Mouse (Mus musculus) left cerebral cortex, postnatal 10 days (tissue): ENCODE results near the gene Cib2. TPM values are rescaled to one million over a fixed set of nuclear protein-coding genes. Genes with fewer than 3 reads are reported as not detected.
A peak's percentile ranks its signal among the peaks of the same experiment; 100 is the strongest.

Experiments
- DNase-seq, 2 experiments: peaks; one replicate each; pipeline ENCODE4 v3.0.0; 2021 to 2022; ENCODE audit warnings: low spot score in 2 of 2, mixed read lengths in 1 of 2; ENCODE audit errors: extremely low spot score in 1 of 2
- intact Hi-C: fragments of 180-260 bp; cut with DNase I; formaldehyde crosslinking; loops from one replicate; pipeline ENCODE4 v1.15.1; 2025
- total RNA-seq, 2 experiments: library from RNA; stranded (reverse); gene quantifications; 2 replicates each; pipeline ENCODE4 v1.2.3; 2021

Gene Cib2
- total RNA-seq, 2 experiments from 2014 or later = 32.8 to 33.9 TPM

GRCm38 (mm10) chr9:54502873-54503272, 57.1 kb downstream of the Cib2 start:
- DNase-seq = no peak
- intact Hi-C loops = no loop called here

- intact Hi-C loops = no loop called here
- no peak for DNase-seq
Measured at GRCm38 (mm10) chr9:54502111-54502495, 57.9 kb downstream of the Cib2 start.

GRCm38 (mm10) chr9:54501453-54502110, 58.4 kb downstream of the Cib2 start, which contains the start of gene Dmxl2:
Dmxl2 (minus strand) TSS chr9:54501626.
- intact Hi-C loops = no loop called here
- DNase-seq = peak; percentile 83 to 96

GRCm38 (mm10) chr9:54500832-54501452, 59.1 kb downstream of the Cib2 start:
- intact Hi-C loops = no loop called here
- DNase-seq = peak in 1 of 2 experiments; percentile 16

GRCm38 (mm10) chr9:54499791-54500190, 60.2 kb downstream of the Cib2 start:
- DNase-seq = no peak
- intact Hi-C loops = no loop called here

- intact Hi-C loops = no loop called here
- no peak for DNase-seq
Measured at GRCm38 (mm10) chr9:54499291-54499690, 60.7 kb downstream of the Cib2 start.

Other genes with a start within 250 kb of the Cib2 start
- 100 to 1,000 TPM; 194 to 204 TPM for gene Dmxl2, start 58.6 kb downstream of the Cib2 start, total RNA-seq
- gene Sh2d7, start 21.2 kb downstream of the Cib2 start, total RNA-seq = not detected
- 100 to 1,000 TPM; 206 to 208 TPM for gene Idh3a, start 26.1 kb upstream of the Cib2 start, total RNA-seq
- gene Acsbg1, start 101.7 kb upstream of the Cib2 start, total RNA-seq = 10 to 100 TPM; 88.4 to 93.5 TPM
- gene Dnaja4, start 138.7 kb upstream of the Cib2 start, total RNA-seq = 10 to 100 TPM; 13.6 to 14.4 TPM
- gene Wdr61, start 174.3 kb upstream of the Cib2 start, total RNA-seq = 10 to 100 TPM; 52.5 to 54.1 TPM
- 1 to 10 TPM; 2.6 to 9.5 TPM for gene Crabp1, start 204.5 kb upstream of the Cib2 start, total RNA-seq